Comparison of ENCODE assay signal across 8 mouse cellular contexts in genomic region chr13:62653369-62653743, GRCm38 (mm10). TPM values are rescaled to one million over a fixed set of nuclear protein-coding genes. Genes with fewer than 3 reads are reported as not detected.
DNase-seq lines count a peak whose midpoint lies in the region; ATAC-seq and TF ChIP-seq lines count a peak whose summit lies in the region.

No protein-coding gene starts in this region.

- TF ChIP-seq POLR2A in thymus, adult 2 months (IDR thresholded peaks at IDR 0.05; ENCODE audit: control insufficient read depth, extremely low read depth, insufficient read depth, low read length, poor library complexity), result no peak

- peak overlapping the region; percentile 62 for H3K4me2 ChIP-seq in liver, embryonic 14.5 days (ENCODE audit: low read depth)

- H3K9me3 ChIP-seq in liver, embryonic 14.5 days (ENCODE audit: control insufficient read depth, low read length), result no peaks in the 10 kb centered on the region

- no peak for DNase-seq in frontal cortex, postnatal 10 days (ENCODE audit: low spot score in 2 of 2)
- no peak for DNase-seq in thymus, adult 2 months
- DNase-seq in thymus, postnatal 0 days (ENCODE audit: low spot score), result no peak
- DNase-seq in liver, embryonic 14.5 days (ENCODE audit: low read depth in 3 of 3, low spot score in 3 of 3), result no peak
- DNase-seq in testis, postnatal 10 days (ENCODE audit: low spot score), result peak; percentile 40
- DNase-seq in gastrocnemius, adult 8-10 months (ENCODE audit: low spot score in 2 of 2), result no peak
- DNase-seq in left cerebral cortex, postnatal 14 days (ENCODE audit: low spot score in 2 of 2), result no peak

- H3K27me3 ChIP-seq in thymus, adult 2 months (ENCODE audit: control insufficient read depth, insufficient read depth, low read length), result no peaks in the 10 kb centered on the region
- no peaks in the 10 kb centered on the region for H3K27me3 ChIP-seq in liver, embryonic 14.5 days (ENCODE audit: control insufficient read depth, insufficient read depth, low read length)

- peak overlapping the region; percentile 64 for H3K4me3 ChIP-seq in thymus, adult 2 months (ENCODE audit: control insufficient read depth, insufficient read depth, low read length)
- peak overlapping the region; percentile 53 to 91 for H3K4me3 ChIP-seq in liver, embryonic 14.5 days (ENCODE audit: insufficient read depth in 1 of 2, low read depth in 2 of 2, low read length in 2 of 2)

- 15% methylated on average over 8 of the region's 8 CpGs for WGBS in thymus, adult 2 months
- WGBS in liver, embryonic 14.5 days (ENCODE audit: insufficient replicate concordance), result 16% methylated on average over 8 of the region's 8 CpGs

- intact Hi-C loops in left cerebral cortex, postnatal 14 days (cut with DNase I), result no loop called here

- TF ChIP-seq EP300 in liver, embryonic 14.5 days (IDR thresholded peaks at IDR 0.05; ENCODE audit: low read depth), result no peak

- no peak for TF ChIP-seq CTCF in thymus, adult 2 months (IDR thresholded peaks at IDR 0.05; ENCODE audit: borderline replicate concordance, control insufficient read depth, extremely low read depth, insufficient read depth, low read length, poor library complexity)
- no peak for TF ChIP-seq CTCF in liver, embryonic 14.5 days (IDR thresholded peaks at IDR 0.05; ENCODE audit: low read depth)

- H3K27ac ChIP-seq in thymus, adult 2 months (ENCODE audit: control insufficient read depth, insufficient read depth, low read length), result no peak overlapping the region
- H3K27ac ChIP-seq in liver, embryonic 14.5 days, result no peak overlapping the region

- H3K4me1 ChIP-seq in thymus, adult 2 months (replicated peaks; ENCODE audit: control insufficient read depth, insufficient read depth, low read length), result no peaks in the 10 kb centered on the region
- no peaks in the 10 kb centered on the region for H3K4me1 ChIP-seq in liver, embryonic 14.5 days (replicated peaks; ENCODE audit: control insufficient read depth in 2 of 2, insufficient read depth in 2 of 2, low read length in 1 of 2)

- ATAC-seq in frontal cortex, adult (ENCODE audit: low TSS enrichment), result peak; percentile 84
- ATAC-seq in liver, embryonic 14.5 days (ENCODE audit: insufficient read depth), result peak; percentile 80

- H3K9ac ChIP-seq in liver, embryonic 14.5 days (replicated peaks), result no peak overlapping the region

- no peaks in the 10 kb centered on the region for H3K36me3 ChIP-seq in thymus, adult 2 months (ENCODE audit: control insufficient read depth, insufficient read depth, low read length)
- H3K36me3 ChIP-seq in liver, embryonic 14.5 days (replicated peaks; ENCODE audit: control insufficient read depth, insufficient read depth, low read depth), result no peaks in the 10 kb centered on the region

RNA-seq across cellular contexts. Expression of gene 6720489N17Rik, which starts 29.4 kb away (rescaled TPM):
- 0.15 and 0.41 TPM in 2 replicates for polyA plus RNA-seq in thymus, adult 2 months (2012; rRNA removed)
- 5.1 and 5.3 TPM in 2 replicates for polyA plus RNA-seq in thymus, postnatal 0 days (2015; fragmentation: Nextera tagmentation; extraction: Ambion mirVana)
- polyA plus RNA-seq in liver, embryonic 14.5 days (2012; rRNA removed), result 0.49 and 1.1 TPM in 2 replicates
- polyA plus RNA-seq in liver, embryonic 14.5 days (2014; fragmentation: Nextera tagmentation; extraction: Ambion mirVana), result 3.1 and 3.5 TPM in 2 replicates
- total RNA-seq in gastrocnemius, adult 8-10 months (2022), result 1 to 10 TPM in 3 of 4 experiments, under 1 TPM in 1; 0.56 to 1.3 (median 1.2) TPM
- total RNA-seq in left cerebral cortex, postnatal 14 days (2021), result 1 to 10 TPM; 2.5 to 3.3 TPM
